ENCODE assay signal across 7 mouse cellular contexts in the genomic region with DNA sequence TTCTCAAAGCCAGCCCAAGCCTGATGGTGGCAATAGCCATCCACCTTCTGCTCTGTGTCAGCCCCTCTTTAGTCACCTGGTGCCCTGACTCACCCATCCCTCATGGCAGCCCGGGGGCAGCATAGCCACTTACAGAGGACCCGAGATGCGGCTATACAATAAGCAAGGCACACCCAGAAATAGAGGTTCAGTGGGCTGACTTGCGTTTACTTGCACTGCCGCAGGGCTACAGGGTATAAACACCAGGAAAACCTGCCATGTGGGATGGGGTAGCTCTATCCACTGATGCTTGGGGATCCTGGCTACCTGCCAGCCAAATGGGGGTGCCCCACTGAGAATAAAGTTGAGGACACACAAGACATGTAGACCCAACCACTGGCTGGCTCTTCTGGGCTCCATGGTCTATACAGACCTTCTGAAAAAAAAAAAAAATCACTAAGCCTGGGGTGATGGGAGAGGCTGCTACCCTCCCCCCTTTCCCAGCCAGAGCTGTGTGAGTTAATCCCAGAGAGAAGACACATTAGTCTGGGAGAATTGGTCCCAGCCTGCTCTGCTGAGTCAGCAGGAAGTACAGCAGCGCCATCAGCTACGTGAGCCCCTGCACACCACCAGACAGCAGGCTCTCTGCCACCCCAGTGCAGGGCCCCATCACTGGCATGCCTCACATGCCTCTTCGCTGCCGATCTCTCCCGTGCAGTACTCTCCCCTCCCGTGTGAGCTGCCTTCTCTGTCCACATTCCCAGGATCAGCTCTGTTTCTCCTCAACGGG. TPM values are rescaled to one million over a fixed set of nuclear protein-coding genes. Genes with fewer than 3 reads are reported as not detected.
DNase-seq lines count a peak whose midpoint lies in the region; ATAC-seq and TF ChIP-seq lines count a peak whose summit lies in the region.

No protein-coding gene starts in this region.

- H3K27ac ChIP-seq in heart, embryonic 16.5 days (ENCODE audit: low read length): peak overlapping the region; percentile 92
- peak overlapping the region; percentile 97 for H3K27ac ChIP-seq in liver, embryonic 16.5 days (ENCODE audit: low read length)

- ATAC-seq in G1E (ENCODE audit: extremely low read depth, insufficient number of reproducible peaks, low FRiP score, poor library complexity, severe bottlenecking): peak; percentile 42; the same call in 1 of the 2 replicates
- ATAC-seq in heart, embryonic 16.5 days (replicated peaks; ENCODE audit: extremely low read depth, insufficient read depth, low FRiP score): peak; percentile 90
- peak; percentile 72 for ATAC-seq in liver, embryonic 16.5 days (ENCODE audit: low read depth)

- peaks cover 87% of the 10 kb centered on the region for H3K4me1 ChIP-seq in G1E (ENCODE audit: insufficient read depth, low read depth, low read length)
- peaks cover 32% of the 10 kb centered on the region for H3K4me1 ChIP-seq in heart, embryonic 16.5 days (ENCODE audit: control insufficient read depth, insufficient read depth, low read length)
- H3K4me1 ChIP-seq in liver, embryonic 16.5 days (ENCODE audit: control insufficient read depth, low read depth, low read length): peaks cover 57% of the 10 kb centered on the region

- peak overlapping the region; percentile 16; the same call in 1 of the 2 replicates for H3K4me2 ChIP-seq in heart, embryonic 16.5 days (ENCODE audit: low read depth, low read length)
- H3K4me2 ChIP-seq in liver, embryonic 16.5 days (ENCODE audit: low read depth, low read length): peak overlapping the region; percentile 69

- H3K27me3 ChIP-seq in G1E (ENCODE audit: insufficient read depth, low read length): 0 out of 2 replicates have a peak, but pooled peaks cover 5% of the 10 kb centered on the region
- H3K27me3 ChIP-seq in heart, embryonic 16.5 days (ENCODE audit: control insufficient read depth, insufficient read depth, low read length): no peaks in the 10 kb centered on the region
- no peaks in the 10 kb centered on the region; the same call in 1 of the 2 replicates for H3K27me3 ChIP-seq in liver, embryonic 16.5 days (ENCODE audit: control insufficient read depth, insufficient read depth, low read depth, low read length)

- no peak for TF ChIP-seq CTCF in G1E (IDR thresholded peaks at IDR 0.05; ENCODE audit: low read depth, low read length)

- H3K4me3 ChIP-seq in G1E (ENCODE audit: low read depth, low read length): peak overlapping the region; percentile 65; the same call in 1 of the 2 replicates
- H3K4me3 ChIP-seq in heart, embryonic 16.5 days (ENCODE audit: low read length): no peak overlapping the region
- H3K4me3 ChIP-seq in liver, embryonic 16.5 days (ENCODE audit: low read depth, low read length): peak overlapping the region; percentile 36

- peak overlapping the region; percentile 18; the same call in 1 of the 2 replicates for H3K9ac ChIP-seq in heart, embryonic 16.5 days (ENCODE audit: low read length)
- peak overlapping the region; percentile 74 for H3K9ac ChIP-seq in liver, embryonic 16.5 days (ENCODE audit: low read depth, low read length)

- no peaks in the 10 kb centered on the region for H3K36me3 ChIP-seq in G1E (replicated peaks)
- H3K36me3 ChIP-seq in heart, embryonic 16.5 days (ENCODE audit: control insufficient read depth, insufficient read depth): no peaks in the 10 kb centered on the region
- H3K36me3 ChIP-seq in liver, embryonic 16.5 days (ENCODE audit: control insufficient read depth, insufficient read depth): no peaks in the 10 kb centered on the region

- 26% methylated on average over 12 of the region's 12 CpGs for WGBS in heart, embryonic 16.5 days
- 29% methylated on average over 12 of the region's 12 CpGs for whole genome bisulfite sequencing in liver, embryonic 16.5 days (ENCODE audit: insufficient replicate concordance)

- no peaks in the 10 kb centered on the region for H3K9me3 ChIP-seq in G1E (replicated peaks)
- H3K9me3 ChIP-seq in heart, embryonic 16.5 days (replicated peaks; ENCODE audit: control insufficient read depth, low read length): no peaks in the 10 kb centered on the region
- H3K9me3 ChIP-seq in liver, embryonic 16.5 days (replicated peaks; ENCODE audit: control insufficient read depth, low read length): no peaks in the 10 kb centered on the region

- DNase-seq in 416B (ENCODE audit: low read depth) (peak; percentile 63), G1E (ENCODE audit: low spot score) (peak; percentile 46)
- no peak for DNase-seq in adrenal gland, adult 8-10 months
- no peak for DNase-seq in layer of hippocampus, postnatal 36 days
- DNase-seq in right cerebral cortex, adult 18-20 months: no peak

RNA-seq across cellular contexts. Expression of a gene that starts 57.8 kb away (rescaled TPM):
- total RNA-seq in G1E (2014; fragmentation: Nextera tagmentation) (not detected in 2 replicates), G1E (2017) (0.06 TPM in 1 of 2 replicates, not detected in the other)
- not detected in 2 replicates for polyA plus RNA-seq in G1E (2012)
- polyA plus RNA-seq in heart, embryonic 16.5 days (2015; fragmentation: Nextera tagmentation; extraction: Ambion mirVana): not detected in 2 replicates
- not detected in 2 replicates for polyA plus RNA-seq in liver, embryonic 16.5 days (2015; fragmentation: Nextera tagmentation; extraction: Ambion mirVana)
- not detected for total RNA-seq in adrenal gland, adult 8-10 months (2022)
- total RNA-seq in layer of hippocampus, postnatal 36 days (2021): under 1 TPM; 0.15 to 0.88 TPM

Comparison
In these comparisons a context has a peak if more than half of its experiments do, and no peak if none do; other contexts are left out.
1. DNase-seq: peak in 416B (single experiment) and G1E (single experiment); none in adrenal gland, adult 8-10 months (single experiment), layer of hippocampus, postnatal 36 days (0 of 2) and right cerebral cortex, adult 18-20 months (single experiment).
2. Peak in every context shown above with its lines, with median percentiles within 50 percentile points of each other: ATAC-seq.